Mouse (Mus musculus) MEL (cell line): Measurements from ENCODE around the gene Gm10840. TPM values are rescaled to one million over a fixed set of nuclear protein-coding genes. Genes with fewer than 3 reads are reported as not detected.
"Not testable (repeated sequence)": the region's sequence is repeated elsewhere in the genome, so short reads cannot be mapped to it uniquely, and the experiment has no call there.

Experiments
- DNase-seq: peaks from one replicate; pipeline ENCODE4 v3.0.0; 2011; ENCODE audit warnings: low read depth, low spot score
- H3K27ac ChIP-seq: 2 replicates; pipeline ENCODE4 v1.5.1; 2012; ENCODE audit warnings: low read depth, mild to moderate bottlenecking, control low read depth, low read length, moderate library complexity; ENCODE audit not compliant: control insufficient read depth
- H3K27me3 ChIP-seq, 2 experiments: fragments of 150-350 bp in 1 of 2; sonication (generic) in 1 of 2; 2 replicates each; pipeline ENCODE4 v1.6.1; 2012; ENCODE audit warnings: low read length in 2 of 2, mild to moderate bottlenecking in 2 of 2, improper control_type of control experiment in 1 of 2, moderate library complexity in 1 of 2; ENCODE audit not compliant: insufficient read depth in 2 of 2, control insufficient read depth in 1 of 2
- H3K36me3 ChIP-seq, 2 experiments: 2 replicates each; pipeline ENCODE4 v1.6.1; 2012 to 2014; ENCODE audit warnings: low read length in 2 of 2, improper control_type of control experiment in 1 of 2, inconsistent platforms in 1 of 2, mild to moderate bottlenecking in 1 of 2; ENCODE audit not compliant: insufficient read depth in 2 of 2, control insufficient read depth in 1 of 2
- H3K4me1 ChIP-seq, 2 experiments: fragments of 150-350 bp in 1 of 2; sonication (generic) in 1 of 2; 2 replicates each; pipeline ENCODE4 v1.6.1; 2012; ENCODE audit warnings: low read length in 2 of 2, improper control_type of control experiment in 1 of 2, mild to moderate bottlenecking in 1 of 2; ENCODE audit not compliant: insufficient read depth in 2 of 2, control insufficient read depth in 1 of 2
- H3K4me3 ChIP-seq, 2 experiments: fragments of 150-350 bp in 1 of 2; sonication (generic) in 1 of 2; 2 replicates each; pipeline ENCODE4 v1.5.1; 2012; ENCODE audit warnings: low read depth in 2 of 2, low read length in 2 of 2, mild to moderate bottlenecking in 2 of 2, moderate library complexity in 2 of 2, control low read depth in 1 of 2, improper control_type of control experiment in 1 of 2; ENCODE audit not compliant: control insufficient read depth in 1 of 2, insufficient read depth in 1 of 2
- H3K79me2 ChIP-seq: 2 replicates; pipeline ENCODE4 v1.6.1; 2012; ENCODE audit warnings: mild to moderate bottlenecking, low read length, moderate library complexity; ENCODE audit not compliant: control insufficient read depth, poor library complexity, insufficient read depth
- H3K9ac ChIP-seq: 2 replicates; pipeline ENCODE4 v1.6.1; 2012; ENCODE audit warnings: low read depth, mild to moderate bottlenecking, control low read depth, low read length, moderate library complexity; ENCODE audit not compliant: control insufficient read depth, poor library complexity, severe bottlenecking
- H3K9me3 ChIP-seq: fragments of 150-350 bp; sonication (generic); replicated peaks from 2 replicates; pipeline ENCODE4 v1.6.1; 2012; ENCODE audit warnings: mild to moderate bottlenecking, low read length, improper control_type of control experiment, moderate library complexity; ENCODE audit not compliant: insufficient read depth
- CHD2 ChIP-seq: IDR thresholded peaks from 2 replicates; pipeline ENCODE4 v1.6.1; 2011; ENCODE audit warnings: low read length, improper control_type of control experiment
- CTCF ChIP-seq, 3 experiments: IDR thresholded peaks in 2 of 3; conservative IDR thresholded peaks in 1 of 3; 2 replicates each; pipeline ENCODE4 v1.5.1; 2011 to 2012; ENCODE audit warnings: low read length in 3 of 3, low read depth in 2 of 3, mild to moderate bottlenecking in 2 of 3, improper control_type of control experiment in 1 of 3, inconsistent platforms in 1 of 3, mixed read lengths in 1 of 3, moderate library complexity in 1 of 3; ENCODE audit not compliant: control insufficient read depth in 1 of 3, insufficient read depth in 1 of 3, poor library complexity in 1 of 3, severe bottlenecking in 1 of 3
- E2F4 ChIP-seq: IDR thresholded peaks from 2 replicates; pipeline ENCODE4 v1.6.1; 2011; ENCODE audit warnings: low read depth, low read length, improper control_type of control experiment, borderline replicate concordance
- ELF1 ChIP-seq: IDR thresholded peaks from 2 replicates; pipeline ENCODE4 v1.6.1; 2014; ENCODE audit warnings: low read depth, mild to moderate bottlenecking, inconsistent platforms, low read length, improper control_type of control experiment, moderate library complexity
- EP300 ChIP-seq, 2 experiments: IDR thresholded peaks; 2 replicates each; pipeline ENCODE4 v1.6.1; 2011; ENCODE audit warnings: improper control_type of control experiment in 2 of 2, low read length in 2 of 2, low read depth in 1 of 2, mild to moderate bottlenecking in 1 of 2
- ETS1 ChIP-seq: IDR thresholded peaks from 2 replicates; pipeline ENCODE4 v1.6.1; 2012; ENCODE audit warnings: low read depth, mild to moderate bottlenecking, inconsistent platforms, low read length, improper control_type of control experiment, moderate library complexity
- GABPA ChIP-seq: IDR thresholded peaks from 2 replicates; pipeline ENCODE4 v1.6.1; 2012; ENCODE audit warnings: low read depth, mild to moderate bottlenecking, inconsistent platforms, low read length, improper control_type of control experiment, moderate library complexity
- GATA1 ChIP-seq: IDR thresholded peaks from 2 replicates; pipeline ENCODE4 v1.6.1; 2011; ENCODE audit warnings: low read depth, low read length, improper control_type of control experiment
- HCFC1 ChIP-seq: IDR thresholded peaks from 2 replicates; pipeline ENCODE4 v1.6.1; 2012; ENCODE audit warnings: low read depth, mild to moderate bottlenecking, inconsistent platforms, low read length, improper control_type of control experiment, moderate library complexity
- JUND ChIP-seq: IDR thresholded peaks from 2 replicates; pipeline ENCODE4 v1.6.1; 2011; ENCODE audit warnings: low read depth, mild to moderate bottlenecking, improper control_type of control experiment, low read length
- KAT2A ChIP-seq: conservative IDR thresholded peaks from 2 replicates; pipeline ENCODE4 v1.6.1; 2012; ENCODE audit warnings: low read depth, low read length, improper control_type of control experiment, inconsistent platforms
- MAZ ChIP-seq: IDR thresholded peaks from 2 replicates; pipeline ENCODE4 v1.6.1; 2012; ENCODE audit warnings: low read depth, mild to moderate bottlenecking, inconsistent platforms, low read length, improper control_type of control experiment
- MEF2A ChIP-seq: IDR thresholded peaks from 2 replicates; pipeline ENCODE4 v1.6.1; 2014; ENCODE audit warnings: low read depth, mild to moderate bottlenecking, inconsistent platforms, low read length, improper control_type of control experiment; ENCODE audit not compliant: poor library complexity, insufficient replicate concordance, severe bottlenecking; ENCODE audit errors: extremely low read depth
- MXI1 ChIP-seq: IDR thresholded peaks from 2 replicates; pipeline ENCODE4 v1.6.1; 2011; ENCODE audit warnings: mild to moderate bottlenecking, low read depth, low read length, improper control_type of control experiment
- NELFE ChIP-seq: IDR thresholded peaks from 2 replicates; pipeline ENCODE4 v1.6.1; 2011; ENCODE audit warnings: low read depth, low read length, improper control_type of control experiment
- POLR2AphosphoS2 ChIP-seq: IDR thresholded peaks from 2 replicates; pipeline ENCODE4 v1.6.1; 2011; ENCODE audit warnings: low read length, improper control_type of control experiment
- POLR2AphosphoS5 ChIP-seq: IDR thresholded peaks from 2 replicates; pipeline ENCODE4 v1.6.1; 2012; ENCODE audit warnings: low read depth, borderline replicate concordance, mild to moderate bottlenecking, inconsistent platforms, low read length, moderate library complexity, mixed read lengths
- RAD21 ChIP-seq: IDR thresholded peaks from 2 replicates; pipeline ENCODE4 v1.6.1; 2011; ENCODE audit warnings: mild to moderate bottlenecking, low read depth, low read length, improper control_type of control experiment
- RCOR1 ChIP-seq: IDR thresholded peaks from 2 replicates; pipeline ENCODE4 v1.6.1; 2012; ENCODE audit warnings: low read depth, mild to moderate bottlenecking, inconsistent platforms, low read length, improper control_type of control experiment
- TAL1 ChIP-seq: IDR thresholded peaks from 2 replicates; pipeline ENCODE4 v1.6.1; 2012; ENCODE audit warnings: mild to moderate bottlenecking, inconsistent platforms, low read length, moderate library complexity, mixed read lengths
- TBP ChIP-seq: IDR thresholded peaks from 2 replicates; pipeline ENCODE4 v1.8.0; 2011; ENCODE audit warnings: low read depth, low read length, improper control_type of control experiment
- TCF12 ChIP-seq: IDR thresholded peaks from 2 replicates; pipeline ENCODE4 v1.6.1; 2014; ENCODE audit warnings: low read depth, mild to moderate bottlenecking, inconsistent platforms, low read length, improper control_type of control experiment, moderate library complexity
- USF1 ChIP-seq: IDR thresholded peaks from 2 replicates; pipeline ENCODE4 v1.6.1; 2014; ENCODE audit warnings: low read depth, mild to moderate bottlenecking, inconsistent platforms, low read length, improper control_type of control experiment, moderate library complexity
- USF2 ChIP-seq, 2 experiments: IDR thresholded peaks; 2 replicates each; pipeline ENCODE4 v1.6.1; 2011 to 2012; ENCODE audit warnings: improper control_type of control experiment in 2 of 2, low read length in 2 of 2, borderline replicate concordance in 1 of 2, inconsistent platforms in 1 of 2, low read depth in 1 of 2, mild to moderate bottlenecking in 1 of 2; ENCODE audit not compliant: insufficient read depth in 1 of 2
- ZKSCAN1 ChIP-seq: IDR thresholded peaks from 2 replicates; pipeline ENCODE4 v1.6.1; 2012; ENCODE audit warnings: low read depth, mild to moderate bottlenecking, inconsistent platforms, low read length, improper control_type of control experiment, moderate library complexity
- polyA plus RNA-seq, 2 experiments: library from polyadenylated mRNA; stranded (reverse) in 1 of 2; unstranded in 1 of 2; fragments of >175 nt in 1 of 2; fragments of >200 nt in 1 of 2; gene quantifications; 2 replicates each; pipeline versions ENCODE4 v1.2.1 to v1.2.4; 2012; ENCODE audit warnings: low replicate concordance in 2 of 2, low read depth in 1 of 2; ENCODE audit not compliant: insufficient read length in 2 of 2, insufficient read depth in 1 of 2, missing spikeins in 1 of 2
- total RNA-seq: library from RNA; depleted of rRNA; stranded (reverse); fragments of 300-350 nt; gene quantifications from 2 replicates; pipeline ENCODE4 v1.2.3, GENCODE M21; 2012

Gm10840 gene
- total and polyA plus RNA-seq, 3 experiments, result not detected

GRCm38 (mm10) chr11:106195341-106195740 lies 34.7 kb downstream of the Gm10840 start:
- Histone ChIP-seq H3K4me1 (peaks cover 16 to 22% of the 10 kb centered on the region in 2 experiments), H3K4me3 (no peak overlapping the region), H3K79me2 (peaks cover 2% of the 10 kb centered on the region; the same call in 1 of the 2 replicates), H3K9me3 (no peaks in the 10 kb centered on the region)
- no peak for TF ChIP-seq TBP
- TF ChIP-seq MAZ, result no peak
- TF ChIP-seq JUND, result no peak
- TF ChIP-seq E2F4, result no peak
- no peak for TF ChIP-seq HCFC1
- TF ChIP-seq KAT2A, result no peak
- no peak for TF ChIP-seq USF2 (IDR thresholded peaks at IDR 0.05; ENCODE audit: borderline replicate concordance in 1 of 2, insufficient read depth in 1 of 2, low read depth in 1 of 2, low read length in 2 of 2)
- no peak for TF ChIP-seq RAD21
- TF ChIP-seq ZKSCAN1, result no peak
- TF ChIP-seq RCOR1, result no peak
- no peak for TF ChIP-seq MEF2A
- TF ChIP-seq USF1, result no peak
- TF ChIP-seq CHD2, result no peak
- TF ChIP-seq TAL1, result no peak
- TF ChIP-seq NELFE, result no peak
- no peak for TF ChIP-seq GABPA
- TF ChIP-seq CTCF (IDR thresholded peaks at IDR 0.05 in 2 of 3, conservative IDR thresholded peaks at IDR 0.05 in 1 of 3; ENCODE audit: control insufficient read depth in 1 of 3, insufficient read depth in 1 of 3, low read depth in 2 of 3, low read length in 3 of 3, poor library complexity in 1 of 3, severe bottlenecking in 1 of 3), result no peak
- no peak for TF ChIP-seq MXI1
- TF ChIP-seq EP300 (IDR thresholded peaks at IDR 0.05; ENCODE audit: low read depth in 1 of 2, low read length in 2 of 2), result no peak
- no peak for TF ChIP-seq POLR2AphosphoS5
- TF ChIP-seq, all 39 proteins: peak for 0
- no peak for DNase-seq
- Histone ChIP-seq H3K27ac (no peak overlapping the region), H3K36me3 (peaks cover 12 to 32% of the 10 kb centered on the region in 2 experiments), H3K27me3 (no peaks in the 10 kb centered on the region), H3K9ac (no peak overlapping the region)

GRCm38 (mm10) chr11:106198277-106198676 lies 37.6 kb downstream of the Gm10840 start:
- no peaks in the 10 kb centered on the region for H3K27me3 ChIP-seq
- H3K27ac ChIP-seq, result peak overlapping the region; percentile 6; the same call in 1 of the 2 replicates
- H3K9me3 ChIP-seq, result no peaks in the 10 kb centered on the region
- H3K79me2 ChIP-seq, result peaks cover 2% of the 10 kb centered on the region; the same call in 1 of the 2 replicates
- TF ChIP-seq TCF12 (peak; percentile 16; the same call in 1 of the 2 replicates), POLR2AphosphoS2 (peak; percentile 44), CHD2 (no peak), ETS1 (0 out of 2 replicates have a peak, but pooled peaks have one; percentile 0), CTCF (IDR thresholded peaks at IDR 0.05 in 2 of 3, conservative IDR thresholded peaks at IDR 0.05 in 1 of 3; ENCODE audit: control insufficient read depth in 1 of 3, insufficient read depth in 1 of 3, low read depth in 2 of 3, low read length in 3 of 3, poor library complexity in 1 of 3, severe bottlenecking in 1 of 3) (no peak), GATA1 (peak; percentile 50; the same call in 1 of the 2 replicates), RAD21 (no peak), EP300 (IDR thresholded peaks at IDR 0.05; ENCODE audit: low read depth in 1 of 2, low read length in 2 of 2) (peak in 1 of 2 experiments; percentile 50; a peak in 1 of 4 replicates), ELF1 (0 out of 2 replicates have a peak, but pooled peaks have one; percentile 52)
- peak; percentile 74 for DNase-seq
- H3K9ac ChIP-seq, result no peak overlapping the region
- H3K4me3 ChIP-seq, result no peak overlapping the region
- H3K36me3 ChIP-seq, result peaks cover 17 to 49% of the 10 kb centered on the region in 2 experiments
- peaks cover 32 to 37% of the 10 kb centered on the region in 2 experiments for H3K4me1 ChIP-seq

- not testable (repeated sequence) for DNase-seq, H3K9me3 ChIP-seq, H3K4me3 ChIP-seq, H3K27me3 ChIP-seq, H3K79me2 ChIP-seq, H3K27ac ChIP-seq, H3K9ac ChIP-seq
- H3K4me1 ChIP-seq, result peaks cover 32 to 35% of the 10 kb centered on the region in 2 experiments
- H3K36me3 ChIP-seq, result peaks cover 24 to 47% of the 10 kb centered on the region in 2 experiments
Observed at GRCm38 (mm10) chr11:106199997-106200396, 39.3 kb downstream of the Gm10840 start.
